Mouse (Mus musculus): Measurements from ENCODE around the gene Wfdc6b. TPM values are rescaled to one million over a fixed set of nuclear protein-coding genes. Genes with fewer than 3 reads are reported as not detected.

Gene Wfdc6b
- polyA plus RNA-seq, 1 experiment from 2014 or later: not detected

Other genes with a start within 250 kb of the Wfdc6b start
- gene Slpi, start 224.4 kb upstream of the Wfdc6b start, polyA plus RNA-seq (2015; fragmentation: Nextera tagmentation; extraction: Ambion mirVana): 3.2 and 3.8 TPM in 2 replicates
- gene Rbpjl, start 210.4 kb upstream of the Wfdc6b start, polyA plus RNA-seq (2015; fragmentation: Nextera tagmentation; extraction: Ambion mirVana): 1.5 and 1.6 TPM in 2 replicates
- gene Matn4, start 208.4 kb upstream of the Wfdc6b start, polyA plus RNA-seq (2015; fragmentation: Nextera tagmentation; extraction: Ambion mirVana): 192 and 200 TPM in 2 replicates
- 61.0 and 63.6 TPM in 2 replicates for gene Sdc4, start 169.6 kb upstream of the Wfdc6b start, polyA plus RNA-seq (2015; fragmentation: Nextera tagmentation; extraction: Ambion mirVana)
- gene Sys1, start 156.6 kb upstream of the Wfdc6b start, polyA plus RNA-seq (2015; fragmentation: Nextera tagmentation; extraction: Ambion mirVana): 65.2 and 66.6 TPM in 2 replicates
- gene Gm20458, start 152.6 kb upstream of the Wfdc6b start, polyA plus RNA-seq (2015; fragmentation: Nextera tagmentation; extraction: Ambion mirVana): 5.5 and 7.4 TPM in 2 replicates
- gene Trp53tg5, start 139.8 kb upstream of the Wfdc6b start, polyA plus RNA-seq (2015; fragmentation: Nextera tagmentation; extraction: Ambion mirVana): not detected in 2 replicates
- gene Dbndd2, start 127.4 kb upstream of the Wfdc6b start, polyA plus RNA-seq (2015; fragmentation: Nextera tagmentation; extraction: Ambion mirVana): 1.4 and 2.3 TPM in 2 replicates
- 45.9 and 46.8 TPM in 2 replicates for gene Pigt, start 116.0 kb upstream of the Wfdc6b start, polyA plus RNA-seq (2015; fragmentation: Nextera tagmentation; extraction: Ambion mirVana)
- gene Wfdc2, start 51.1 kb upstream of the Wfdc6b start, polyA plus RNA-seq (2015; fragmentation: Nextera tagmentation; extraction: Ambion mirVana): 30.4 and 36.0 TPM in 2 replicates
- not detected in 2 replicates for gene Spint3, start 40.1 kb upstream of the Wfdc6b start, polyA plus RNA-seq (2015; fragmentation: Nextera tagmentation; extraction: Ambion mirVana)
- not detected in 2 replicates for gene Wfdc6a, start 28.1 kb upstream of the Wfdc6b start, polyA plus RNA-seq (2015; fragmentation: Nextera tagmentation; extraction: Ambion mirVana)
- gene Eppin, start 19.9 kb upstream of the Wfdc6b start, polyA plus RNA-seq (2015; fragmentation: Nextera tagmentation; extraction: Ambion mirVana): not detected in 2 replicates
- not detected in 2 replicates for gene Wfdc8, start 104 bp downstream of the Wfdc6b start, polyA plus RNA-seq (2015; fragmentation: Nextera tagmentation; extraction: Ambion mirVana)
- gene Wfdc16, start 25.3 kb downstream of the Wfdc6b start, polyA plus RNA-seq (2015; fragmentation: Nextera tagmentation; extraction: Ambion mirVana): not detected in 2 replicates
- not detected in 2 replicates for gene Wfdc10, start 42.5 kb downstream of the Wfdc6b start, polyA plus RNA-seq (2015; fragmentation: Nextera tagmentation; extraction: Ambion mirVana)
- gene Wfdc9, start 43.1 kb downstream of the Wfdc6b start, polyA plus RNA-seq (2015; fragmentation: Nextera tagmentation; extraction: Ambion mirVana): not detected in 2 replicates
- not detected in 2 replicates for gene Wfdc11, start 60.6 kb downstream of the Wfdc6b start, polyA plus RNA-seq (2015; fragmentation: Nextera tagmentation; extraction: Ambion mirVana)
- 0.18 and 0.36 TPM in 2 replicates for gene Wfdc13, start 71.6 kb downstream of the Wfdc6b start, polyA plus RNA-seq (2015; fragmentation: Nextera tagmentation; extraction: Ambion mirVana)
- not detected in 2 replicates for gene Spint4, start 85.0 kb downstream of the Wfdc6b start, polyA plus RNA-seq (2015; fragmentation: Nextera tagmentation; extraction: Ambion mirVana)
- not detected in 2 replicates for gene Spint5, start 101.8 kb downstream of the Wfdc6b start, polyA plus RNA-seq (2015; fragmentation: Nextera tagmentation; extraction: Ambion mirVana)
- 0.69 and 0.87 TPM in 2 replicates for gene Wfdc3, start 132.4 kb downstream of the Wfdc6b start, polyA plus RNA-seq (2015; fragmentation: Nextera tagmentation; extraction: Ambion mirVana)
- 80.6 and 85.1 TPM in 2 replicates for gene Dnttip1, start 132.5 kb downstream of the Wfdc6b start, polyA plus RNA-seq (2015; fragmentation: Nextera tagmentation; extraction: Ambion mirVana)
- gene Ube2c, start 156.4 kb downstream of the Wfdc6b start, polyA plus RNA-seq (2015; fragmentation: Nextera tagmentation; extraction: Ambion mirVana): 432 and 450 TPM in 2 replicates
- gene Tnnc2, start 166.4 kb downstream of the Wfdc6b start, polyA plus RNA-seq (2015; fragmentation: Nextera tagmentation; extraction: Ambion mirVana): 190 and 195 TPM in 2 replicates
- gene Snx21, start 172.3 kb downstream of the Wfdc6b start, polyA plus RNA-seq (2015; fragmentation: Nextera tagmentation; extraction: Ambion mirVana): 26.3 and 27.6 TPM in 2 replicates
- gene Acot8, start 191.4 kb downstream of the Wfdc6b start, polyA plus RNA-seq (2015; fragmentation: Nextera tagmentation; extraction: Ambion mirVana): 17.5 and 17.6 TPM in 2 replicates
- 6.8 and 7.2 TPM in 2 replicates for gene Zswim3, start 191.6 kb downstream of the Wfdc6b start, polyA plus RNA-seq (2015; fragmentation: Nextera tagmentation; extraction: Ambion mirVana)
- 17.8 and 18.2 TPM in 2 replicates for gene Zswim1, start 209.2 kb downstream of the Wfdc6b start, polyA plus RNA-seq (2015; fragmentation: Nextera tagmentation; extraction: Ambion mirVana)
- not detected in 2 replicates for gene Spata25, start 215.0 kb downstream of the Wfdc6b start, polyA plus RNA-seq (2015; fragmentation: Nextera tagmentation; extraction: Ambion mirVana)
- gene Ctsa, start 219.4 kb downstream of the Wfdc6b start, polyA plus RNA-seq (2015; fragmentation: Nextera tagmentation; extraction: Ambion mirVana): 131 and 135 TPM in 2 replicates
- 6.7 and 7.1 TPM in 2 replicates for gene Neurl2, start 219.9 kb downstream of the Wfdc6b start, polyA plus RNA-seq (2015; fragmentation: Nextera tagmentation; extraction: Ambion mirVana)
- 36.7 and 44.0 TPM in 2 replicates for gene Pltp, start 244.2 kb downstream of the Wfdc6b start, polyA plus RNA-seq (2015; fragmentation: Nextera tagmentation; extraction: Ambion mirVana)

Data from limb, embryonic 13.5 days (tissue).